In the genomic region with DNA sequence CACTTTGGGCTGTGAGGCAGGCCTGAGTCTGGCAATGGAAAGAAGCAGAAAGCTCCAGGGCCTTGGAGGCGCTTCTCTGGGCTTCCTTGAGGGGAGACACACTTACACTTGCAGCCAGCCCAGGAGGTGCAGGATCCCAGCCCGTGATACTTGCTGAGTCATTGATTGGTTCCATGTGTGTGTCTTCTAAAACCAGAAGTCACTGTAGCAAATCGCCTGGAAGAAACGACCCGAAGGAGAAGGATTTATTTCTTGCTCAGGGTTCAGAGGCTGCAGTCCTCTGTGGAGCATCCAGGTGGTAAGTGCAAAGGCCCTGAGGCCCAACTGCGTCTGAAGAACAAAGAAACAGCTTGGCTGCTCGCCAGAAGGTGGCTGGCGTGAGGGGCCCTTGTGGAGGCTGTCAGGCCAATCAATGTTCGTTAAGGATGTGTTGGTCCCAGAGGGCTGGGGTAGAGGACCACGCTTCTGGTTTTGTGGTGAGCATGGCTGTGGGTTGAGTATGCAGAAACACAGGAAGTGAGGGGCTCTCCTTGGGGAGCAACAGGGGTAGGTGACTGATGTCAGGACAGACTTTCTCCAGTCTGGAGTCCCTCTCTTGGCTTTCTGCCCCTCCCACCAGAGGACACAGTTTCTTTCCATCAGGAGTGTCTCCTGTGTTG, we compare ENCODE assay signal across 14 mouse cellular contexts. TPM values are rescaled to one million over a fixed set of nuclear protein-coding genes. Genes with fewer than 3 reads are reported as not detected.
A peak's percentile ranks its signal among the peaks of the same experiment; 100 is the strongest.
DNase-seq lines count a peak whose midpoint lies in the region; ATAC-seq and TF ChIP-seq lines count a peak whose summit lies in the region.
"Had no signal": no experiment of that assay in that cellular context is flagged by ENCODE, and none has a peak within 500 bp of the region (broad histone marks: within the 10 kb centered on the region; RNA-seq: fewer than 3 reads in every experiment).

No protein-coding gene starts in this region.

- DNase-seq in limb, embryonic 11.5 days (ENCODE audit: low spot score), result peak; percentile 39
- DNase-seq in limb, embryonic 10.5 days (ENCODE audit: low spot score), result no peak
- DNase-seq in CH12.LX (ENCODE audit: extremely low read depth), result peak; percentile 67
- peak; percentile 81 for DNase-seq in embryonic facial prominence, embryonic 14.5 days (ENCODE audit: low spot score)
- DNase-seq in left cerebral cortex, adult 9 months (ENCODE audit: low spot score in 2 of 2), result no peak
- DNase-seq in layer of hippocampus, adult 11-12 months (ENCODE audit: low spot score), result no peak
- DNase-seq: cerebellum, adult 18-20 months; retina, postnatal 1 day had no signal

- TF ChIP-seq POLR2A in CH12.LX (IDR thresholded peaks at IDR 0.05; ENCODE audit: low read depth, low read length), result no peak

- WGBS in limb, embryonic 11.5 days, result 48% methylated on average over 10 of the region's 10 CpGs
- 62% methylated on average over 10 of the region's 10 CpGs for WGBS in limb, embryonic 10.5 days
- 29% methylated on average over 10 of the region's 10 CpGs for WGBS in embryonic facial prominence, embryonic 14.5 days
- 27% methylated on average over 10 of the region's 10 CpGs for whole genome bisulfite sequencing in limb, embryonic 15.5 days

- in situ Hi-C loops in CH12.LX (cut with MboI; ENCODE audit: low pct_ligation_motif_present, low pct_unique_long_range_greater_than_20kb, low sequenced_read_pairs), result no loop called here

- no peak for TF ChIP-seq RAD21 in CH12.LX (IDR thresholded peaks at IDR 0.05; ENCODE audit: low read depth, low read length)

- TF ChIP-seq CTCF in CH12.LX (conservative IDR thresholded peaks at IDR 0.05 in 1 of 2, IDR thresholded peaks at IDR 0.05 in 1 of 2; ENCODE audit: low read depth in 2 of 2, low read length in 2 of 2), result no peak

- no peaks in the 10 kb centered on the region for H3K27me3 ChIP-seq in limb, embryonic 11.5 days (ENCODE audit: control insufficient read depth, insufficient read depth, low read length)
- H3K27me3 ChIP-seq in limb, embryonic 10.5 days (ENCODE audit: low read depth, poor library complexity, severe bottlenecking), result no peaks in the 10 kb centered on the region
- peaks cover 55% of the 10 kb centered on the region for H3K27me3 ChIP-seq in CH12.LX (replicated peaks)
- H3K27me3 ChIP-seq in embryonic facial prominence, embryonic 14.5 days (replicated peaks; ENCODE audit: control insufficient read depth, insufficient read depth, low read length), result no peaks in the 10 kb centered on the region
- H3K27me3 ChIP-seq in limb, embryonic 15.5 days, result peaks cover 4% of the 10 kb centered on the region; the same call in 1 of the 2 replicates
- H3K27me3 ChIP-seq: neural tube, embryonic 13.5 days had no signal

- no peaks in the 10 kb centered on the region for H3K79me2 ChIP-seq in CH12.LX (replicated peaks; ENCODE audit: control insufficient read depth, extremely low read depth, insufficient read depth, poor library complexity, severe bottlenecking)

- no peaks in the 10 kb centered on the region for H3K9me3 ChIP-seq in limb, embryonic 11.5 days (ENCODE audit: control insufficient read depth, low read length)
- H3K9me3 ChIP-seq in limb, embryonic 10.5 days (replicated peaks), result no peaks in the 10 kb centered on the region
- peaks cover 24% of the 10 kb centered on the region for H3K9me3 ChIP-seq in CH12.LX (replicated peaks; ENCODE audit: low read length)
- H3K9me3 ChIP-seq in embryonic facial prominence, embryonic 14.5 days (ENCODE audit: control insufficient read depth, low read length), result no peaks in the 10 kb centered on the region
- H3K9me3 ChIP-seq in limb, embryonic 15.5 days, result no peaks in the 10 kb centered on the region
- H3K9me3 ChIP-seq: forebrain, embryonic 13.5 days; hindbrain, embryonic 13.5 days; neural tube, embryonic 13.5 days had no signal

- H3K4me1 ChIP-seq in limb, embryonic 11.5 days (ENCODE audit: control insufficient read depth, insufficient read depth, low read length), result no peaks in the 10 kb centered on the region
- H3K4me1 ChIP-seq in limb, embryonic 10.5 days, result no peaks in the 10 kb centered on the region; the same call in 1 of the 2 replicates
- peaks cover 0 to 11% of the 10 kb centered on the region in 2 experiments; a peak in 2 of 4 replicates for H3K4me1 ChIP-seq in CH12.LX (ENCODE audit: control insufficient read depth in 1 of 2, insufficient read depth in 2 of 2)
- H3K4me1 ChIP-seq in embryonic facial prominence, embryonic 14.5 days (ENCODE audit: control insufficient read depth, insufficient read depth, low read length), result peaks cover 10% of the 10 kb centered on the region; the same call in 1 of the 2 replicates
- peaks cover 23% of the 10 kb centered on the region for H3K4me1 ChIP-seq in limb, embryonic 15.5 days
- H3K4me1 ChIP-seq: neural tube, embryonic 13.5 days had no signal

- no peak overlapping the region for H3K4me3 ChIP-seq in limb, embryonic 11.5 days (ENCODE audit: low read depth, low read length)
- no peak overlapping the region for H3K4me3 ChIP-seq in limb, embryonic 10.5 days
- no peak overlapping the region for H3K4me3 ChIP-seq in CH12.LX (replicated peaks in 1 of 3; ENCODE audit: low read depth in 2 of 3, low read length in 2 of 3, poor library complexity in 1 of 3)
- H3K4me3 ChIP-seq in embryonic facial prominence, embryonic 14.5 days (ENCODE audit: low read depth, low read length), result no peak overlapping the region
- H3K4me3 ChIP-seq in limb, embryonic 15.5 days, result no peak overlapping the region
- H3K4me3 ChIP-seq: forebrain, embryonic 13.5 days; hindbrain, embryonic 13.5 days; layer of hippocampus, adult 2 months; neural tube, embryonic 13.5 days had no signal

- dilution Hi-C loops in CH12.LX (cut with MboI; ENCODE audit: extremely low pct_ligation_motif_present, extremely low pct_unique_long_range_greater_than_20kb, low sequenced_read_pairs), result no loop called here

- no peak for ATAC-seq in limb, embryonic 11.5 days (ENCODE audit: insufficient number of reproducible peaks, low FRiP score, low TSS enrichment, low read depth)
- 0 out of 2 replicates have a peak, but pooled peaks have one; percentile 14 for ATAC-seq in embryonic facial prominence, embryonic 14.5 days (ENCODE audit: low read depth)
- ATAC-seq in limb, embryonic 15.5 days (ENCODE audit: insufficient number of reproducible peaks, low FRiP score, low TSS enrichment, low read depth), result no peak
- ATAC-seq: forebrain, embryonic 13.5 days had no signal

- H3K27ac ChIP-seq in limb, embryonic 11.5 days (replicated peaks; ENCODE audit: low read depth, low read length), result no peak overlapping the region
- H3K27ac ChIP-seq in limb, embryonic 10.5 days, result no peak overlapping the region
- no peak overlapping the region for H3K27ac ChIP-seq in CH12.LX (ENCODE audit: insufficient read depth, low read depth)
- peak overlapping the region; percentile 57; the same call in 1 of the 2 replicates for H3K27ac ChIP-seq in embryonic facial prominence, embryonic 14.5 days (replicated peaks; ENCODE audit: low read depth, low read length)
- peak overlapping the region; percentile 74; the same call in 1 of the 2 replicates for H3K27ac ChIP-seq in limb, embryonic 15.5 days
- H3K27ac ChIP-seq: forebrain, embryonic 13.5 days; hindbrain, embryonic 13.5 days; layer of hippocampus, adult 2 months; macrophage had no signal

- H3K9ac ChIP-seq in limb, embryonic 11.5 days (ENCODE audit: low read length), result no peak overlapping the region
- H3K9ac ChIP-seq in CH12.LX (ENCODE audit: insufficient read depth, low read depth), result no peak overlapping the region
- no peak overlapping the region for H3K9ac ChIP-seq in embryonic facial prominence, embryonic 14.5 days (ENCODE audit: low read depth, low read length)
- H3K9ac ChIP-seq in limb, embryonic 15.5 days, result no peak overlapping the region
- H3K9ac ChIP-seq: forebrain, embryonic 13.5 days; hindbrain, embryonic 13.5 days; neural tube, embryonic 13.5 days had no signal

- no peak for TF ChIP-seq EP300 in CH12.LX (IDR thresholded peaks at IDR 0.05; ENCODE audit: low read length)

- no peaks in the 10 kb centered on the region for H3K36me3 ChIP-seq in limb, embryonic 11.5 days (ENCODE audit: control insufficient read depth, insufficient read depth, low read length)
- no peaks in the 10 kb centered on the region for H3K36me3 ChIP-seq in limb, embryonic 10.5 days
- H3K36me3 ChIP-seq in CH12.LX (replicated peaks in 1 of 2; ENCODE audit: control insufficient read depth in 1 of 2, insufficient read depth in 1 of 2, low read length in 1 of 2), result no peaks in the 10 kb centered on the region
- H3K36me3 ChIP-seq in embryonic facial prominence, embryonic 14.5 days (ENCODE audit: control insufficient read depth, insufficient read depth, low read length), result no peaks in the 10 kb centered on the region
- H3K36me3 ChIP-seq in limb, embryonic 15.5 days, result no peaks in the 10 kb centered on the region
- H3K36me3 ChIP-seq: hindbrain, embryonic 13.5 days; neural tube, embryonic 13.5 days had no signal

- no peak overlapping the region for H3K4me2 ChIP-seq in limb, embryonic 11.5 days (ENCODE audit: low read depth, severe bottlenecking)
- H3K4me2 ChIP-seq in CH12.LX (ENCODE audit: insufficient read depth, low read depth, poor library complexity, severe bottlenecking), result no peak overlapping the region
- no peak overlapping the region for H3K4me2 ChIP-seq in embryonic facial prominence, embryonic 14.5 days (ENCODE audit: low read depth, low read length)
- H3K4me2 ChIP-seq in limb, embryonic 15.5 days, result no peak overlapping the region
- H3K4me2 ChIP-seq: forebrain, embryonic 13.5 days; hindbrain, embryonic 13.5 days; neural tube, embryonic 13.5 days had no signal

TF ChIP-seq in CH12.LX, 34 proteins besides CTCF, POLR2A, EP300 and RAD21:
- TF ChIP-seq POLR2AphosphoS2 (IDR thresholded peaks at IDR 0.05; ENCODE audit: low read depth, low read length) (no peak), MAFK (IDR thresholded peaks at IDR 0.05; ENCODE audit: insufficient replicate concordance, low read length) (0 out of 2 replicates have a peak, but pooled peaks have one; percentile 6), USF2 (conservative IDR thresholded peaks at IDR 0.05; ENCODE audit: low read depth, low read length) (no peak)

RNA-seq across cellular contexts. Expression of a gene that starts 40.3 kb away (rescaled TPM):
- 0.71 and 0.76 TPM in 2 replicates for polyA plus RNA-seq in limb, embryonic 11.5 days (2014; fragmentation: Nextera tagmentation; extraction: Ambion mirVana)
- 1.4 and 2.3 TPM in 2 replicates for polyA plus RNA-seq in limb, embryonic 10.5 days (2016; fragmentation: Nextera tagmentation; extraction: Ambion mirVana)
- total RNA-seq in CH12.LX (2012; rRNA removed) (not detected in 2 replicates), CH12.LX (2014; rRNA removed) (not detected in 2 replicates)
- 0.14 and 0.16 TPM in 2 replicates for polyA plus RNA-seq in CH12.LX (2012; ENCODE audit: insufficient read length, low read depth)
- 1.1 and 1.4 TPM in 2 replicates for polyA plus RNA-seq in embryonic facial prominence, embryonic 14.5 days (2014; fragmentation: Nextera tagmentation; extraction: Ambion mirVana)
- polyA plus RNA-seq in limb, embryonic 15.5 days (2015; fragmentation: Nextera tagmentation; extraction: Ambion mirVana), result 0.86 and 1.4 TPM in 2 replicates
- polyA plus RNA-seq: macrophage had no signal

Comparison
In these comparisons a context has a peak if more than half of its experiments do, and no peak if none do; other contexts are left out.
1. DNase-seq: peak in limb, embryonic 11.5 days (single experiment), CH12.LX (single experiment) and embryonic facial prominence, embryonic 14.5 days (single experiment); none in limb, embryonic 10.5 days (single experiment), left cerebral cortex, adult 9 months (0 of 2) and layer of hippocampus, adult 11-12 months (single experiment).
2. H3K27ac ChIP-seq: peak in embryonic facial prominence, embryonic 14.5 days (single experiment) and limb, embryonic 15.5 days (single experiment); none in limb, embryonic 11.5 days (single experiment), limb, embryonic 10.5 days (single experiment) and CH12.LX (single experiment).